In genomic region chr2:41470617-41471016, GRCm38 (mm10) we compare ENCODE assay signal across 9 mouse cellular contexts.
DNase-seq lines count a peak whose midpoint lies in the region; ATAC-seq lines count a peak whose summit lies in the region.
"Had no signal": no experiment of that assay in that cellular context is flagged by ENCODE, and none has a peak within 500 bp of the region (broad histone marks: within the 10 kb centered on the region; RNA-seq: fewer than 3 reads in every experiment).

No protein-coding gene starts in this region.

- H3K9ac ChIP-seq in forebrain, embryonic 11.5 days (ENCODE audit: low read length): no peak overlapping the region
- H3K9ac ChIP-seq in hindbrain, embryonic 15.5 days: no peak overlapping the region
- no peak overlapping the region for H3K9ac ChIP-seq in midbrain, embryonic 15.5 days
- H3K9ac ChIP-seq in kidney, embryonic 16.5 days (replicated peaks; ENCODE audit: low read length): no peak overlapping the region
- H3K9ac ChIP-seq: limb, embryonic 12.5 days had no signal

- DNase-seq in gastrocnemius, adult 18-20 months (ENCODE audit: low spot score): peak; percentile 46
- no peak for DNase-seq in gastrocnemius, postnatal 36 days
- no peak for DNase-seq in forebrain, embryonic 11.5 days (ENCODE audit: low spot score)
- no peak for DNase-seq in kidney, adult 18-20 months
- no peak for DNase-seq in kidney, postnatal 14 days

- no peaks in the 10 kb centered on the region for H3K9me3 ChIP-seq in forebrain, embryonic 11.5 days (ENCODE audit: control insufficient read depth, low read length)
- H3K9me3 ChIP-seq in hindbrain, embryonic 15.5 days: no peaks in the 10 kb centered on the region
- no peaks in the 10 kb centered on the region for H3K9me3 ChIP-seq in midbrain, embryonic 15.5 days
- H3K9me3 ChIP-seq in kidney, embryonic 16.5 days (ENCODE audit: low read length): no peaks in the 10 kb centered on the region
- H3K9me3 ChIP-seq: limb, embryonic 12.5 days had no signal

- intact Hi-C loops in gastrocnemius, postnatal 36 days (cut with DNase I): no loop called here

- H3K4me1 ChIP-seq in forebrain, embryonic 11.5 days (replicated peaks; ENCODE audit: control insufficient read depth, insufficient read depth, low read length): no peaks in the 10 kb centered on the region; the same call in 1 of the 2 replicates
- no peaks in the 10 kb centered on the region for H3K4me1 ChIP-seq in hindbrain, embryonic 15.5 days (replicated peaks)
- peaks cover 8% of the 10 kb centered on the region; the same call in 1 of the 2 replicates for H3K4me1 ChIP-seq in midbrain, embryonic 15.5 days
- no peaks in the 10 kb centered on the region for H3K4me1 ChIP-seq in kidney, embryonic 16.5 days (ENCODE audit: insufficient read depth, low read length)
- H3K4me1 ChIP-seq: limb, embryonic 12.5 days had no signal

- no peak overlapping the region for H3K4me2 ChIP-seq in forebrain, embryonic 11.5 days (ENCODE audit: low read depth, low read length, severe bottlenecking)
- H3K4me2 ChIP-seq in hindbrain, embryonic 15.5 days: no peak overlapping the region
- H3K4me2 ChIP-seq in midbrain, embryonic 15.5 days: no peak overlapping the region
- no peak overlapping the region for H3K4me2 ChIP-seq in kidney, embryonic 16.5 days (replicated peaks; ENCODE audit: low read depth, low read length)
- H3K4me2 ChIP-seq: limb, embryonic 12.5 days had no signal

- H3K36me3 ChIP-seq in forebrain, embryonic 11.5 days (ENCODE audit: control insufficient read depth, insufficient read depth, low read length): no peaks in the 10 kb centered on the region
- no peaks in the 10 kb centered on the region for H3K36me3 ChIP-seq in hindbrain, embryonic 15.5 days
- no peaks in the 10 kb centered on the region for H3K36me3 ChIP-seq in midbrain, embryonic 15.5 days (replicated peaks)
- no peaks in the 10 kb centered on the region for H3K36me3 ChIP-seq in kidney, embryonic 16.5 days (ENCODE audit: insufficient read depth, low read length)
- H3K36me3 ChIP-seq: limb, embryonic 12.5 days had no signal

- peak; percentile 46 for ATAC-seq in forebrain, embryonic 11.5 days (replicated peaks; ENCODE audit: low FRiP score)
- peak; percentile 82 for ATAC-seq in hindbrain, embryonic 15.5 days (ENCODE audit: low FRiP score, low read depth)
- peak; percentile 88 for ATAC-seq in midbrain, embryonic 15.5 days (replicated peaks)
- ATAC-seq in kidney, embryonic 16.5 days (ENCODE audit: low FRiP score, low TSS enrichment): no peak

- no peak overlapping the region for H3K4me3 ChIP-seq in forebrain, embryonic 11.5 days (ENCODE audit: low read depth, low read length)
- no peak overlapping the region for H3K4me3 ChIP-seq in hindbrain, embryonic 15.5 days
- no peak overlapping the region for H3K4me3 ChIP-seq in midbrain, embryonic 15.5 days
- no peak overlapping the region for H3K4me3 ChIP-seq in kidney, embryonic 16.5 days (ENCODE audit: low read length)
- H3K4me3 ChIP-seq: limb, embryonic 12.5 days had no signal

- 11% methylated on average over 2 of the region's 2 CpGs for WGBS in forebrain, embryonic 11.5 days
- WGBS in hindbrain, embryonic 15.5 days: 15% methylated on average over 2 of the region's 2 CpGs
- WGBS in midbrain, embryonic 15.5 days: 15% methylated on average over 2 of the region's 2 CpGs
- WGBS in kidney, embryonic 16.5 days: 52% methylated on average over 2 of the region's 2 CpGs

- no peaks in the 10 kb centered on the region for H3K27me3 ChIP-seq in forebrain, embryonic 11.5 days (ENCODE audit: control insufficient read depth, insufficient read depth, low read length)
- H3K27me3 ChIP-seq in hindbrain, embryonic 15.5 days: no peaks in the 10 kb centered on the region
- no peaks in the 10 kb centered on the region for H3K27me3 ChIP-seq in midbrain, embryonic 15.5 days (replicated peaks)
- no peaks in the 10 kb centered on the region for H3K27me3 ChIP-seq in kidney, embryonic 16.5 days (ENCODE audit: insufficient read depth, low read length)
- H3K27me3 ChIP-seq: limb, embryonic 12.5 days had no signal

- H3K27ac ChIP-seq in forebrain, embryonic 11.5 days (ENCODE audit: low read depth, low read length): peak overlapping the region; percentile 38; the same call in 1 of the 2 replicates
- H3K27ac ChIP-seq in hindbrain, embryonic 15.5 days (replicated peaks): peak overlapping the region; percentile 10; the same call in 1 of the 2 replicates
- peak overlapping the region; percentile 9; the same call in 1 of the 2 replicates for H3K27ac ChIP-seq in midbrain, embryonic 15.5 days
- no peak overlapping the region for H3K27ac ChIP-seq in kidney, embryonic 16.5 days (ENCODE audit: low read length)
- H3K27ac ChIP-seq: limb, embryonic 12.5 days had no signal
